Mouse (Mus musculus) kidney, embryonic 15.5 days (tissue): ENCODE results near the gene Grk5. TPM values are rescaled to one million over a fixed set of nuclear protein-coding genes. Genes with fewer than 3 reads are reported as not detected.

ENCODE experiments used
- polyA plus RNA-seq: library from polyadenylated mRNA; unstranded; fragments of >200 nt; fragmentation: Nextera tagmentation; extraction: Ambion mirVana; gene quantifications from 2 replicates; pipeline ENCODE4 v1.2.1, GENCODE M21; 2015

The Grk5 gene
- polyA plus RNA-seq, 1 experiment from 2014 or later: 2.3 TPM

Other genes starting within 250 kb of the Grk5 start
- 1.1 and 1.5 TPM in 2 replicates for gene Nanos1, start 133.8 kb upstream of the Grk5 start, polyA plus RNA-seq
- 151 and 153 TPM in 2 replicates for gene Eif3a, start 99.1 kb upstream of the Grk5 start, polyA plus RNA-seq
- gene Fam45a, start 78.2 kb upstream of the Grk5 start, polyA plus RNA-seq: 29.0 and 30.0 TPM in 2 replicates
- 9.5 and 10.6 TPM in 2 replicates for gene Sfxn4, start 28.3 kb upstream of the Grk5 start, polyA plus RNA-seq
- gene Prdx3, start 15.2 kb upstream of the Grk5 start, polyA plus RNA-seq: 134 and 139 TPM in 2 replicates